Mouse (Mus musculus) hematopoietic stem cell, adult 5-6 weeks (primary cell): ENCODE data around the gene Hcn1. TPM values are rescaled to one million over a fixed set of nuclear protein-coding genes. Genes with fewer than 3 reads are reported as not detected.

ENCODE experiments used
- ATAC-seq, 2 experiments: fragments of 125-278 bp in 1 of 2; replicated peaks in 1 of 2; 2 replicates each; pipeline ENCODE4 v1.8.0; 2016 to 2017; ENCODE audit warnings: inconsistent platforms in 2 of 2, mild to moderate bottlenecking in 2 of 2, moderate number of reproducible peaks in 2 of 2, low read depth in 1 of 2, moderate TSS enrichment in 1 of 2; ENCODE audit not compliant: low FRiP score in 2 of 2, poor library complexity in 2 of 2, severe bottlenecking in 2 of 2, insufficient read depth in 1 of 2, low TSS enrichment in 1 of 2
- total RNA-seq: library from RNA; stranded (forward); fragments of 172-1452, 232-1000 nt; gene quantifications from 2 replicates; pipeline ENCODE4 v1.2.3, GENCODE M21; 2017

Gene Hcn1
- total RNA-seq, 1 experiment from 2014 or later: 0.05 TPM

DNA sequence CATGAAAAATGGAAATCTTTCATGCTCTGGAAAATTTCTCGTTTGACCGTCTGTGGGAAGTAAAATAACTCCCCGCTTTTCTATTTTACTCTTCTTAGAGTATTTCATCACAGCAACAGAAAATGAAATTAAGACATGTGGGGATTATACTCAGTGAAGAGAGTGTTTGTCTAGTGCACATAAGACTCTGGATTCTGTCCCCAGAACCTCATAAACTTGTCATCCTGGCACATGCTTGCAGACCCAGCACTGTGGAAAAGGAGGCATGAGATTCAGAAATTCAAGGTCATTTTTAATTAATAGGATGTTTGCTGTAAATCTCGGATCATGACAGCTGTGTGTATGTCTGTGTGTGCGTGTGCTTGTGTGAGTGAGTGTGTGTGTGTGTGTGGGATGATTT lies 225.5 kb downstream of the Hcn1 start:
- no peak for ATAC-seq

DNA sequence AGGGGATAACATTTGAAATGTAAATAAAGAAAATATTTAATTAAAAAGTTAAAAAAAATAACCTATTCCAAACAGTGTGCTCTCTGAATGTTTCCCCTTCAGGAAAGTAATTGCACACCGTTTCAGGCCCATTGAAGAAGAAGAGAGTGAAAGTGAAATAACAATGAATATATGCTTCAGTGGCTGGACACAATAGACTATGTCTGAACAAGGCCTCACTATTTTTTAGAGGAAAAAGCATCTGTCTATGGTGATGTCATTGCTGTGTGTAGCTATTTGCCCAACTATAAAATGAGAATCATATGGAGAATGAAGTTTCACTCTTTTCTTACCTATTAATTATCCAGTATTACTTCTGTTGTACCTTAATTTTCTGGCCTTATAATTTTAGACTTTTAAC lies 234.5 kb downstream of the Hcn1 start:
- ATAC-seq: no peak

DNA sequence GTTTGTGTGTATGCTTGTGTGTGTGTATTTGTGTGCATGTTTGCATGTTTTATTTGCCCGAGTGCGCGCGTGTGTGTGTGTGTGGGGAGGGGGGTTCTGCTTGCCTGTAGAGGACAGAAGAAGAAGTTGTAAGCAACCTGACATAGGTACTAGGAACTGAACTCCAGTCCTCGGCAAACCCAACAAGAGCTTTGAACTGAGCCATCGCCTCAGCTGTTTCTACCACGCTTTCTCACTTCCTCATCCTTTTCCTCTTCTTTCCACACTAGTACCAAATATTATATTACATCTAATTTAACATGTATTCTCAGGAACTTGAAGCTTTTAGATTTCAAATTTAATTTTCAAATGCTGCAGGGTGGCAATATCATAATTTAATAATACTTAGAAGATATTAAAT lies 236.1 kb downstream of the Hcn1 start:
- no peak for ATAC-seq

DNA sequence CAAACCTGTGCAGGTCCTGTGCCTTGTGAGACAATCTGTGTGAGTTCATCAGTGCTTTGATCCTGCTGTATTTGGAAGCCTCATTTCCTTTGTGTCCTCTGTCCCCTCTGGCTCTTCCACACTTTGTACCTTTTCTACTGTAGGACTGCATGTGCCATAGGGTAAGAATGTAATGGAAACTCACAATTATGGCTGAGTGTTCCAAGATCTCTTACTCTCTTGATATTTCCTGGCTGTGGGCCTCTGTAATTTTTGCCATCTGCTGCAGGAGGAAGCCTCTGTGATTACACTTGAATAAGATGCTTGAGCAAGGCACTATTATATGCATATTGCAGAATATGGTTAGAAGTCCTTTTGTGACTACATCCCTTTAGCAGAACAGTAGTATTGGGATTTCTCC lies 240.2 kb downstream of the Hcn1 start:
- no peak for ATAC-seq

DNA sequence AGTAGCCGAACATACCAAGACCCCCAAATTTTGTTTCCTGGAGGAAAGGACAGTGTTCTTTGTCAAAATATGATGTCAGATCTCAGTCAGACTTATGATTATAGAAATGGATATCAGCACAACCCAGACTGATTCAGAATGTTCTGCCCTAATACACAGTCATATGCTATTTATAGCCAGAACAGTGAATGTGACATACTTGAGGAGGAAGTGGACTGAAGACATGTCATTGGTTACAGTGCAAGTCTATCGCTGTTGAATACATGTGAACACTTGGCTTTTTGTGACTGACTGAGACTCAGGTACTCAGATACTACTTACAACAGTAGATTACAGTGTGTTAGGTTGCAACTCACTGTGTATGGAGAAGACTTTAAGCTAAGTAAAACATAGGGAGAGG lies 245.2 kb downstream of the Hcn1 start:
- ATAC-seq: peak; percentile 69 to 73

DNA sequence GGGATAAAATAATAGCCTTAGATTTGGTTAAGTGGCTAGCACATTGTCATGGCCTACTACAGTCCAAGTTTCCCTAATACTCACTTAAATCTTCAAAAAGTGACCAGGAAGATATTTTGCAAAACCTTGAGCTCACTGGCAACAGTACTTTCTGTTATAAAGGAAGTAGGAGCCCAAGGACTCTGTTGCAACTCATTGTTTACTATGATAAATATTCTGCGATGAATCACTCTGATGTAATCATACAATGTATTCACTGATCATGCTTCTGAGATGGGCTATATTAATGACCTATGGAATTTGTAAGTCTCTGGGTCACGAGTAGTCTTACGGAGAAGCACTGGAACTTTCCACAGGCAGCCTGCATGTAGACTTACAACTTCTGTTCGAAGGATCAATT lies 246.6 kb downstream of the Hcn1 start:
- no peak for ATAC-seq

DNA sequence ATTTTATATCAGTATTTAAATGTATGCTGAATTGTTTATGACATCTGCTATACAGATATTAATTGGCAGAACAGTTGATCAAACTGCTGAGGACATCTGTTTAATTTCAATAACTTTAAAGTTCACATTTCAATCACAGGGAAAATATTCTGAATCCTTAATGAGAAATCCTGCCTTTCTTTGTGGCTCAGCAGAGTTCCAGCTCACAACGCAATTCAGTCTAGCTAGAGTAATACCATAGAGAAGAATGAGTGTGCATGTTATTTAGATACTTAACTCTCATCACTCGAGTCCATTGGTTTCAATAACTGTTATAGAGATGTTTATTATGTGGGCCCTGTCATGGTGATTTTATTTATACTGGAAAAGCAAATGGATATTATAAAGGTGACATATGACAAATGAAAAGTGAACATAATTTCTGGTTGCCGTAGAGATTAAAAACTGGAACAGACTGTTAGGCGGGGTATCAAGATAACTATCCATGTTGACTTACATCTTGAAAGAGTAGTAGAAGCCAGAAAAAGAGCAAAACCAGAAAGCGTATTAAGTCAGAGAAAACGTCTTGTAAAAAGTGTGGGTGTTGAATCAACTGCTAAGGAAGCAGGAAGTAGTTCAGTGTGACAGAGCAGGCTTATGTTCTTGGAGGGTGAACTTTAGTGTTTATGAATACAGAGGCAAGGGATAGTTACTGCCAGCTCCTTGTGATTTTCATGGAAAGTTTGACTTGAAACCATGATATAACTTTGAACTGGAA lies 250.0 kb downstream of the Hcn1 start:
- peak; percentile 53 to 56; a peak in 3 of 4 replicates for ATAC-seq

DNA sequence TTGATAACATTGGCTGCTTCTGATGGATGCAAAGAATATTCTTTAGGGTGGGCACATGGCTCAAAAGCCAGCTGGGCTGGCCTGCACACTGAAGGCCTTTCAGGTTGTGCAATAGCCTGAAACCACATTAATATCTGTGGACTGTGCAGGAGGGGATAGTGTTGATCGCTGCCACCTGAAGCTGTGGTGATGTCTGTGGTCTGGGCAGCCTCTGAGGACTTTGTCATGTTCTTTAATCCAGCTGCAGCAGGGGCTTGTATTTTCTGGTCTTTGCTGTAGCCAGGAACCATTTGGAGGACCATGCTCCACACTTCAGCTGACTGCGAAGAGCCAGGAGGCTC lies 250.6 kb downstream of the Hcn1 start:
- peak; percentile 82 to 89 for ATAC-seq

DNA sequence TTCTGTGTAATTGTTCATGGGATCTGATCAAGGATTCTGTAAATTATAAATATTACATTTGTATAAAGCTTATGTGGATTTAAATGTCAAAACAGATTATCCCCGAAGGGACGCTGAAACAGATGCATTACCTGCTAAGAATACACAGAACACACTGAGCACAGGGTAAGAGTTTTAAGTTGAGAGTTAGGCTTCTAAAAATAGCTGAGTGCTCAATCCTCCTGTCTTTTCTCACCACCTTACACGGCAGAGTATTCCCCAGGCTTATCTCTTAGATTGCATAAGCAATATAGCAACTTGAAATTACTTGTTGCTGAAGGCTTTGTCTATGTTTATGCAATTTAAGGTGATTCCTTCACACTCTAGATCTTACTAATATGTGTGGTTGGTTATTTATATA lies 256.3 kb downstream of the Hcn1 start:
- no peak for ATAC-seq

DNA sequence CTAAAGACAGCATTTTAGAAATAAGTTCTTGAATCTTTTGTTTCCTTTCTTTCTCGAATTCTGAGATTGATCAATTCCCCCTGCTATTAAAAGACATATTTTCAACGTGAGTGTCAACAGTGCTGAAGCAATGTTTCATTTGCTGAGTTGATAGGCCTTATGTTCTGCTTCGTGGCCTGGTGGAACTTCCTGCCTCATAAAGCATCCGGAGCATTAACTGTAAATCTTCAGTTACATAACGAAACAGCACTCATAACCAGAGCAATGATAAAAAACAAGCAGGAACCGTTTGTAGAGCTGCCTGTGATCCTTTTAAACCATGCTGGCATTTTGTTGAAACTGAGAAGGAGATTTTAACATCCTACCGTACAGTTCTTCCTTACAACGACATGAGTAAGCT lies 275.7 kb downstream of the Hcn1 start:
- ATAC-seq: peak; percentile 94 to 97

DNA sequence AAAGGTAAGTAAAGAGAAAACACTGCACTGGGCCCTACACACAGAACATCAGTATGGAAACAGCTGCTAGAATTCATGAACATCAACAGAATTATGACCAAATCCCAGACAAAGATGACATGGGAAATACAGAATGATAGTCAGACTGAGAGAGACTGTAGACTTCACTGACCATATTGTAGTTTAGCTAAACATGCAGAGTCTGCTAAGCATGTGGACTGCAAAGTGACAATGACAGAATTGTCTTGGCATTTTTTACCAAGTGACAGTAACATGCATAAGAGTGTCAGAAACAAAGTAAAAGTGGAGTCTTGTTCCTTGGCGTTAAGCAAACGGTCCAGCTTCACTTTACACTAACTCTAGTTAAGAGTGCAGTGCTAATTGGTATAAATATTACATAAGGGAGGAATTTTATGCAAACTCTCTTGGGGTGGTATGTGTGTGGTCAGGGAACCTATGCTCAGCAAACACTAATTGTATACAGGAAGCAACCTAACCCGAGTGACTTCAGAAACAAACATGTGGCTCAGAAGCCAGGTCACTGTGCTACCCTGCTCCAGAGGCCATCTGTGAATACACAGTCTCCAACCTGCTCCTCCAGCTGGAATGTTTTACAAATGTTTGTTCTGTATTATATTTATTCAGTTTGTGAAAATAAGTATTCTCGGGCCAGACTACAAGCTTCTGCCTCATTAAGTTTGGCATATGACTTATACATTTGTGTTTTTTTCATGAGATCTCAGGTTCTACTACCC lies 278.5 kb downstream of the Hcn1 start:
- ATAC-seq: 0 out of 4 replicates have a peak, but pooled peaks have one; percentile 17 to 29

DNA sequence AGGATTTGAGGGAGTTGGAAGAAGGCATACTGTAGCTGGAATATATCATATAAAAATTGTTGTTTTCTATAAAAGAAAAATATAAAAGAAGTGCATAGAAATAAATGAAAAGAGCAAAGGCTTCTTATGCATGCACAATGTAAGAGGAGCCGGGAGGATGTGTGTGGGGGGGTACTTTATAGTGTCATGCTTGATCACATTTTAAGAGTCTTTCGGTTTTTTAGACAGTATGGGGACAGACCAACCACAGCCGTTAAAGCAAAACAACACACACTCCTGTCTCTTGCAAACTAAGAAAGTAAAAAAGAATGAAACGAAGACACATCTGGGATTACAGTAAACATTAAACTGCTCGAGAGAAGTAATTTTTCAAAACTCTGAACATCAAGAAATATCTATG lies 290.0 kb downstream of the Hcn1 start:
- ATAC-seq: no peak

DNA sequence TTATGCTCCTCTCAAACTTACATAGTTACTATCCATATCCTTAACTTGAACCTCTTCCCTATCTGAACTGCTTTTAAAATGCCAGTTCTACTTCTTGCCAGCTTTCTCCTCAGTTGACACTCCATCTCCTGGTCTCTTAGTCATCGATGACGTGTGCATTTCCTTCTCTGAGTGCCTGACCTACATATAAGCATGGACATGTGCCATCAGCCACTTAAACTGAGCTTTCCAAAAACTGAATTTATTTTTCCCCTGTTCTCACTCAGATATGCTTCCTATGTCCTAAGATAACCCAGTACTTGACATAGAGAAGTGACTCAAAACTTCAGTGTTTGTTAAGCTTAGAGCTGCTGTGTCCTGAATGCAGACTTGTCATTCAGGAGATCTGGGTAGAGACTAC lies 295.9 kb downstream of the Hcn1 start:
- peak; percentile 91 to 93 for ATAC-seq

DNA sequence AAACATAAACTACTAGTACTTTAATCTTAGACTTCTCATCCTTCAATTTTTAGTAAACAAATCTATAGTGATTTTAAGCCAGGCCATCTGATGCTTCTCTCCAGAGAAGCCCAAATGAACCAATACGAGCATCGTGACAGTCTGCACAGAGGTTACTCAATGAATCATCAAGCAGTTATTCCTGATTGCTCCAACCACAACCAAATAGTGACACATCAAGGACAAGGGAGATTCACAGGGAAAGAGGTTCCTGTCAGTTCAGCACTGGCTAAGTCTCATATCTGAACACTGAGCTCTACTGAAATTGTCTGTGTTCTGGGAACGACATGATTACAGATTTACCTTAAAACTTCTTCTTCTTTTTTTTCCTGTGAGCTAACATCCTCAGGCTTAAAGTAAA lies 305.7 kb downstream of the Hcn1 start:
- ATAC-seq: no peak

DNA sequence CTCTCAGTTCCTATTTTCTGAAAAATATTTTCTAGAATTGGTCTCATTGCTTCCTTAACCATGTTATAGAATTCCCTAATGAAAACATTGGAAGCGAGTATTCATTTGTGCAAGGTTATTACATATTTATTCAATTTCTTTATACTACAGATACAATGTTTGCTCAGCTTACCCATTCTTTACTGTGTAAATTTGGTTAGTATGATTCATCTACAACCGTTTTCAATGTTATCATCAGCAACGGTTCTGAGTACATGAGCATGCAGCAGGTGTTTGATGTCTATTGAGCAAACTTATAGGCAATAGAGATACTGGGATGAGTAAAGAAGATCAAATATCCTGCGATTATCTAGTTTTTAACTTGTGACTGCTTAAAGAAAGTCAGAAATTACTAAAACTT lies 327.6 kb downstream of the Hcn1 start:
- no peak for ATAC-seq

DNA sequence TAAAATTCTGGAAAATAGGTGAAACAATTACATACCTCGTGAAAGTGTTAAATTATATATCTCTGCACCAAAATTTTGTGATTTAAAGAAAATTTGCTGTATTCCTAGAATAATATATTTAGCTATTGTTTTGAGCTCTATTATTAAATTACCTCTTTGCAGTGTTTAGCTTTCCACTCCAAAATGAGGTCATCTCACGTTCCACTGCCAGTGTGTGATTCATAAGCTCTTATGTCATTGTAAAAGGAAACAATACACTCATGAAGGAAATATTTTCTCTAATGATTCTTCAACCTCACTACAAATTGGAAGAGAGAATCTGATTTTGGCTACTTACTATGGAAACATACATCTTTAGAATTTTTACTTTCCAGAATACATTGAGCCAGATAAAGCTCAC lies 329.6 kb downstream of the Hcn1 start:
- no peak for ATAC-seq

DNA sequence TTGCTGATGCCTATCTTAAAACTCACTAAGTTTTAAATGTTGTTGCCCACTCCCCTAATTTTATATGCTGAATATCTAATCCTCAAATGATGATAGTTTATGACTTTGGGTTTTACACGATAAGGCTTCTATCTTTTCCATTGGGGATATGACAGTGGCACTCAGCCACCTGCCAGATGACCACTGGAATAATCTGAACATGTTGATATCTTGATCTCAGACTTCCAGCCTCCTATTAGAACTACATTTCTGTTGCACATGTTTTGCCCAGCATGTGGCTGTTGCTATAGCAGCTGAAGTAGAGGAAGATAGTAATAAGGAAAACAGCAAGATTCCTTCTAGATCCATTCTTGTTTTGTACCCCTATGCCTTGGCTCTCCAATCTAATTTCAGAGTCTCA lies 336.6 kb downstream of the Hcn1 start:
- no peak for ATAC-seq

DNA sequence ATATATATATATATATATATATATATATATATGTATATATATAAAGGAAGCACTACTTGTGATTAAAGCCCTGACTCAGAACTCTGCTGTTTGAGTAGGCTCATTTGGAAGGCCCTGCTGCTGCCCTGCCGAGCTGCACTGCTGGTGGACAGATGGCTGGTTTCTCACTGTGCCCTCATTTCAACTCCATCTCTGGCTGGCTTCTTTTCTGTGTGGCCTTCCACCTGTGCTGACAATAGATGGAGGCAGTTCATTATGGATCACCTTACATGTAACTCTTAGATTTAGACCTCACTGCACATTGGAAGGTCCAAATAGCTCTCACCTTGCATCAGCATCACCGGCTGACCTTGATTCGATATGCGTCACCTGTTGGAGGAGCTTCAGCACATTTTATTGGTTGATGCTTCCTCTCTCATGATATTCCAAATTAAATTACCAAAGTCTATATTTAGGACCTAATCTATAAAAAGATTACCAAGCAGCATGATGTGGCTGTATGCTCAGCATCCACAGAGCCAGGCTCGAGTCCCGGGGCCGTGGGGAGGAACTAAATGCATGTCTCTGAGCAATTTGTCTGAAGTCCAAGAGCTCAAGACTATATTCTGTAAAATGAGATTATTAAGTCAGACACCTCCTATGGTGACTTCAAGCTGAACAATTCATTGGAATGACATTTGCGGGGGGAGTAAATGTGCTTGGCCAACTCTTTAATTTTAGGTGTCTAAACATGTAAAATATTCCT lies 338.6 kb downstream of the Hcn1 start:
- ATAC-seq: no peak
